Mouse (Mus musculus): Measurements from ENCODE around the gene Zfp580. TPM values are rescaled to one million over a fixed set of nuclear protein-coding genes. Genes with fewer than 3 reads are reported as not detected.

Gene Zfp580
- total RNA-seq, 2 experiments from 2014 or later, result 10.6 to 12.6 TPM

GRCm38 (mm10) chr7:5091008-5091728 lies 39.8 kb downstream of the Zfp580 start:
- no peak for DNase-seq
- intact Hi-C loops (cut with DNase I), result no loop called here

GRCm38 (mm10) chr7:5092381-5092780 lies 41.0 kb downstream of the Zfp580 start:
- intact Hi-C loops (cut with DNase I), result no loop called here
- no peak for DNase-seq

GRCm38 (mm10) chr7:5092831-5093510 lies 41.6 kb downstream of the Zfp580 start:
- intact Hi-C loops (cut with DNase I), result no loop called here

GRCm38 (mm10) chr7:5098769-5099168 lies 47.4 kb downstream of the Zfp580 start:
- intact Hi-C loops (cut with DNase I), result no loop called here
- no peak for DNase-seq

More at GRCm38 (mm10) chr7:5092831-5093510, 41.6 kb downstream of the Zfp580 start:
- DNase-seq, result peak; percentile 47 to 53

GRCm38 (mm10) chr7:5099796-5100195 lies 48.5 kb downstream of the Zfp580 start:
- intact Hi-C loops (cut with DNase I), result no loop called here
- no peak for DNase-seq

GRCm38 (mm10) chr7:5101066-5101663 lies 49.8 kb downstream of the Zfp580 start:
- DNase-seq, result no peak
- intact Hi-C loops (cut with DNase I), result no loop called here

GRCm38 (mm10) chr7:5102564-5102963 lies 51.2 kb downstream of the Zfp580 start:
- intact Hi-C loops (cut with DNase I), result no loop called here
- DNase-seq, result no peak

Other genes with a start within 250 kb of the Zfp580 start
- 100 to 1,000 TPM; 149 to 152 TPM for gene Ube2s, start 238.9 kb upstream of the Zfp580 start, total RNA-seq (2021)
- gene Shisa7, start 206.8 kb upstream of the Zfp580 start, total RNA-seq (2021), result under 1 TPM in 1 of 2 experiments, not detected in 1; 0.15 TPM
- 1 to 10 TPM; 3.6 to 4.7 TPM for gene Isoc2b, start 181.3 kb upstream of the Zfp580 start, total RNA-seq (2021)
- gene Isoc2a, start 174.4 kb upstream of the Zfp580 start, total RNA-seq (2021), result 10 to 100 TPM; 15.8 to 16.3 TPM
- gene Gm36210, start 145.0 kb upstream of the Zfp580 start, total RNA-seq (2021), result not detected
- 10 to 100 TPM; 11.8 to 13.8 TPM for gene Zfp628, start 136.3 kb upstream of the Zfp580 start, total RNA-seq (2021)
- gene Nat14, start 129.5 kb upstream of the Zfp580 start, total RNA-seq (2021), result 1 to 10 TPM; 4.9 to 5.2 TPM
- 10 to 100 TPM; 12.5 TPM for gene Ssc5d, start 125.8 kb upstream of the Zfp580 start, total RNA-seq (2021)
- gene Sbk2, start 87.1 kb upstream of the Zfp580 start, total RNA-seq (2021), result 1 to 10 TPM; 7.2 to 9.0 TPM
- gene Sbk3, start 80.4 kb upstream of the Zfp580 start, total RNA-seq (2021), result 10 to 100 TPM; 11.9 to 22.0 TPM
- gene Zfp579, start 55.4 kb upstream of the Zfp580 start, total RNA-seq (2021), result 10 to 100 TPM; 18.4 to 19.1 TPM
- gene Zfp524, start 37.1 kb upstream of the Zfp580 start, total RNA-seq (2021), result 1 to 10 TPM; 7.8 to 9.4 TPM
- 10 to 100 TPM; 21.6 to 25.6 TPM for gene Fiz1, start 36.8 kb upstream of the Zfp580 start, total RNA-seq (2021)
- not detected for gene Gm44973, start 36.0 kb upstream of the Zfp580 start, total RNA-seq (2021)
- gene Zfp865, start 31.2 kb upstream of the Zfp580 start, total RNA-seq (2021), result 10 to 100 TPM; 22.4 to 23.2 TPM
- under 1 TPM; 0.26 to 0.32 TPM for gene Ccdc106, start 31.0 kb upstream of the Zfp580 start, total RNA-seq (2021)
- not detected for gene 4632433K11Rik, start 17.4 kb upstream of the Zfp580 start, total RNA-seq (2021)
- gene Zfp784, start 13.1 kb upstream of the Zfp580 start, total RNA-seq (2021), result 1 to 10 TPM; 5.9 to 7.3 TPM
- gene U2af2, start 10.6 kb downstream of the Zfp580 start, total RNA-seq (2021), result 100 to 1,000 TPM; 102 to 109 TPM
- 100 to 1,000 TPM; 194 to 209 TPM for gene Epn1, start 28.7 kb downstream of the Zfp580 start, total RNA-seq (2021)
- gene Rfpl4, start 65.4 kb downstream of the Zfp580 start, total RNA-seq (2021), result not detected
- 1 to 10 TPM; 4.1 to 4.9 TPM for gene Rasl2-9, start 74.4 kb downstream of the Zfp580 start, total RNA-seq (2021)
- not detected for gene Vmn1r55, start 98.1 kb downstream of the Zfp580 start, total RNA-seq (2021)
- gene Vmn1r56, start 145.2 kb downstream of the Zfp580 start, total RNA-seq (2021), result not detected
- not detected for gene Vmn1r57, start 167.0 kb downstream of the Zfp580 start, total RNA-seq (2021)

Measured in heart, postnatal 10 days (tissue).